Mouse (Mus musculus): ENCODE results near the gene Arntl. TPM values are rescaled to one million over a fixed set of nuclear protein-coding genes. Genes with fewer than 3 reads are reported as not detected.

Arntl gene
- polyA plus RNA-seq, 1 experiment from 2014 or later, result 6.2 TPM

GRCm38 (mm10) chr7:113188091-113188490 lies 19.2 kb upstream of the Arntl start:
- H3K27ac ChIP-seq (replicated peaks), result no peak overlapping the region
- WGBS, result 51% methylated on average over 2 of the region's 2 CpGs
- H3K9ac ChIP-seq, result no peak overlapping the region
- H3K27me3 ChIP-seq (replicated peaks), result no peaks in the 10 kb centered on the region
- no peaks in the 10 kb centered on the region for H3K36me3 ChIP-seq
- no peak overlapping the region for H3K4me2 ChIP-seq
- no peak overlapping the region for H3K4me3 ChIP-seq
- no peak for ATAC-seq (ENCODE audit: extremely low read depth, insufficient number of reproducible peaks, low FRiP score, low TSS enrichment)
- H3K9me3 ChIP-seq, result 0 out of 2 replicates have a peak, but pooled peaks cover 5% of the 10 kb centered on the region
- peaks cover 14% of the 10 kb centered on the region for H3K4me1 ChIP-seq

- H3K27ac ChIP-seq (replicated peaks), result no peak overlapping the region
- 64% methylated on average over 9 of the region's 9 CpGs for WGBS
- no peaks in the 10 kb centered on the region for H3K27me3 ChIP-seq (replicated peaks)
- no peak overlapping the region for H3K4me3 ChIP-seq
- no peak overlapping the region for H3K4me2 ChIP-seq
- 0 out of 2 replicates have a peak, but pooled peaks cover 5% of the 10 kb centered on the region for H3K9me3 ChIP-seq
- no peak overlapping the region for H3K9ac ChIP-seq
- no peak for ATAC-seq (ENCODE audit: extremely low read depth, insufficient number of reproducible peaks, low FRiP score, low TSS enrichment)
- H3K4me1 ChIP-seq, result peaks cover 15% of the 10 kb centered on the region
- H3K36me3 ChIP-seq, result no peaks in the 10 kb centered on the region
These were observed 18.7 kb upstream of the Arntl start for GRCm38 (mm10) chr7:113188566-113188965.

DNA sequence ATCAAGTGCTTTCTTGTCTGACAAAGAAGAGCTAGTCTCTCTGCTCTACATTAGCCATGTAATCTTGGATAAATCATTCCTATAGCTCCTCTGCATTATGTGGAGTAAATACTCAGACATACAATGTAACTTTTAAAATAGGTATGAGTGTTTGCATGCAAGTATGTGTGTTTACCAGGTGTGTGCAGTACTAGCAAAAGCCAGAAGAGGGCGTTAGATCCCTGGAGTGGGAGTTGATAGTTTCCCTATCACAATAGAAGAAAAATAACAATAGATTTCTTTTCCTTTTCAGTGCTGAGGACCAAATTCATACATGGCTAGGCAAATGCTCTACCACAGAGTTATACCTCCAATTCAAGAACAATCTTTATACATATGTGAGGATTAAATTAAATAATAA lies 15.5 kb upstream of the Arntl start:
- Histone ChIP-seq H3K27me3 (replicated peaks) (no peaks in the 10 kb centered on the region), H3K4me1 (peaks cover 6% of the 10 kb centered on the region; the same call in 1 of the 2 replicates), H3K4me3 (no peak overlapping the region), H3K27ac (replicated peaks) (no peak overlapping the region), H3K9ac (no peak overlapping the region), H3K9me3 (0 out of 2 replicates have a peak, but pooled peaks cover 5% of the 10 kb centered on the region), H3K36me3 (no peaks in the 10 kb centered on the region), H3K4me2 (no peak overlapping the region)
- WGBS, result 38% methylated on average over 1 of the region's 1 CpGs
- no peak for ATAC-seq (ENCODE audit: extremely low read depth, insufficient number of reproducible peaks, low FRiP score, low TSS enrichment)

DNA sequence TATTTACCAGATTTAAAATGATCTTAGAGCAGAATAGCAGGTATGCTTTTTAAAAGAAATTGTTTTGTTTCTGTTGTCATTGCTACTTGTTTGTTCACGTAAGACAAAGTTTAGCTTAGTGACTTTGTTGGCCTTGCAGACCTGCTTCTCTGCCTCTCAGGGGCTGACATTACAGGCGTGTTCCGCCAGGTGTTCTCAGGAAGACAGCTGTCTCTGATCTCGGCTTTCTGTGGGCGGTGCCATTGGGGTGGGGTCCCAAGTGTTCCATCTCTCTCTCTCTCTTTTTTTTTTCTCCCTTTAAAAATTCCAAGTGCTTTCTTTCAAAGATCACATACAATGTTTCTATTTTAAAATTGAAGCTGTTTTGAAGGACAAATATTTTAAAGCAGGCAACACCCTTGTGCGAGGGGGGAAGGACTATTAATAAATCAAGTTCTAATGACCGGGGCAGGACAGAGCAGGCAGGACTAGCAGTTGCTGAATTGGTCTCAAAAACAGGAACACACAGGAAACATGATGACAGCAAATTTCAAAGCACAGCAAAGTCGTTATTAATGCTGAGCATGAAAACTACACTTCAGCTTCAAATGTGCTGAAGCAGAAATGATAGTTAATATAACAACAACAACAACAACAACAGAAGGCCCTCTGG lies 14.4 kb upstream of the Arntl start:
- H3K27ac ChIP-seq (replicated peaks), result no peak overlapping the region
- no peak overlapping the region for H3K4me3 ChIP-seq
- 0 out of 2 replicates have a peak, but pooled peaks cover 5% of the 10 kb centered on the region for H3K9me3 ChIP-seq
- no peaks in the 10 kb centered on the region for H3K36me3 ChIP-seq
- H3K4me1 ChIP-seq, result peaks cover 13% of the 10 kb centered on the region
- 46% methylated on average over 8 of the region's 8 CpGs for WGBS
- no peak overlapping the region for H3K9ac ChIP-seq
- ATAC-seq (ENCODE audit: extremely low read depth, insufficient number of reproducible peaks, low FRiP score, low TSS enrichment), result no peak
- no peaks in the 10 kb centered on the region for H3K27me3 ChIP-seq (replicated peaks)
- H3K4me2 ChIP-seq, result no peak overlapping the region

GRCm38 (mm10) chr7:113193872-113194271 lies 13.4 kb upstream of the Arntl start:
- H3K4me3 ChIP-seq, result no peak overlapping the region
- no peaks in the 10 kb centered on the region for H3K27me3 ChIP-seq (replicated peaks)
- 0 out of 2 replicates have a peak, but pooled peaks cover 5% of the 10 kb centered on the region for H3K9me3 ChIP-seq
- peaks cover 13% of the 10 kb centered on the region for H3K4me1 ChIP-seq
- H3K27ac ChIP-seq (replicated peaks), result no peak overlapping the region
- no peak overlapping the region for H3K9ac ChIP-seq
- no peak overlapping the region for H3K4me2 ChIP-seq
- H3K36me3 ChIP-seq, result no peaks in the 10 kb centered on the region
- ATAC-seq (ENCODE audit: extremely low read depth, insufficient number of reproducible peaks, low FRiP score, low TSS enrichment), result no peak

- no peaks in the 10 kb centered on the region for H3K36me3 ChIP-seq
- H3K9me3 ChIP-seq, result 0 out of 2 replicates have a peak, but pooled peaks cover 5% of the 10 kb centered on the region
- H3K4me2 ChIP-seq, result no peak overlapping the region
- 59% methylated on average over 2 of the region's 2 CpGs for WGBS
- no peak overlapping the region for H3K9ac ChIP-seq
- no peak overlapping the region for H3K4me3 ChIP-seq
- H3K27ac ChIP-seq (replicated peaks), result no peak overlapping the region
- H3K4me1 ChIP-seq, result peaks cover 13% of the 10 kb centered on the region
- H3K27me3 ChIP-seq (replicated peaks), result no peaks in the 10 kb centered on the region
- no peak for ATAC-seq (ENCODE audit: extremely low read depth, insufficient number of reproducible peaks, low FRiP score, low TSS enrichment)
These were observed 12.0 kb upstream of the Arntl start for GRCm38 (mm10) chr7:113195271-113195670.

GRCm38 (mm10) chr7:113196171-113196570 lies 11.1 kb upstream of the Arntl start:
- Histone ChIP-seq H3K9ac (no peak overlapping the region), H3K4me3 (no peak overlapping the region), H3K9me3 (0 out of 2 replicates have a peak, but pooled peaks cover under 1% of the 10 kb centered on the region), H3K4me1 (peaks cover 13% of the 10 kb centered on the region), H3K4me2 (no peak overlapping the region), H3K36me3 (no peaks in the 10 kb centered on the region), H3K27ac (replicated peaks) (no peak overlapping the region), H3K27me3 (replicated peaks) (no peaks in the 10 kb centered on the region)
- 72% methylated on average over 3 of the region's 3 CpGs for WGBS
- ATAC-seq (ENCODE audit: extremely low read depth, insufficient number of reproducible peaks, low FRiP score, low TSS enrichment), result no peak

GRCm38 (mm10) chr7:113197161-113197775 lies 10.0 kb upstream of the Arntl start:
- H3K27me3 ChIP-seq (replicated peaks), result 0 out of 2 replicates have a peak, but pooled peaks cover 1% of the 10 kb centered on the region
- H3K4me1 ChIP-seq, result peaks cover 13% of the 10 kb centered on the region
- H3K4me3 ChIP-seq, result no peak overlapping the region
- H3K27ac ChIP-seq (replicated peaks), result no peak overlapping the region
- ATAC-seq (ENCODE audit: extremely low read depth, insufficient number of reproducible peaks, low FRiP score, low TSS enrichment), result no peak
- 0 out of 2 replicates have a peak overlapping the region, but pooled peaks have one; percentile 19 for H3K9ac ChIP-seq
- H3K4me2 ChIP-seq, result peak overlapping the region; percentile 19; the same call in 1 of the 2 replicates
- H3K9me3 ChIP-seq, result no peaks in the 10 kb centered on the region
- no peaks in the 10 kb centered on the region for H3K36me3 ChIP-seq
- 37% methylated on average over 10 of the region's 10 CpGs for WGBS

DNA sequence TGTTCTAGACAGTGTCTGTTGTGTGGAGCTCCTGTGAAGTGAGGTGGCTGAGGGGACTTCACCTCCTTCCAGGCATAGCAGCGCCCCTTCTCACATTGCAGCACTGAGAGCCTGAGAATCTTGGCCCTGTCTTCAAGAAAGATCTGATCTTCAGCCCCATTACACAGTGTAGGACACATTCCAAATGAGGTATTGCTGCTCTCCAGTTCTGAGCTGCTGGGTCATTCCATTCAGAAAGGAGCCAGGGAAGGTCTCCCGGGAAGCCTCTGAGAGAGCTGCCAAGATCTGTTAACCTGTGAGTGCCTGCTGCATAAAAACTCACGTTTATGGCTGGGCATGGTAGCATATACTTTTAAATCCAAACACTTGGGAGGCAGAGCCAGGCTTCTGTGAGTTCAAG lies 5.7 kb upstream of the Arntl start:
- H3K4me2 ChIP-seq, result no peak overlapping the region
- H3K27me3 ChIP-seq (replicated peaks), result peaks cover 36% of the 10 kb centered on the region
- no peak for ATAC-seq (ENCODE audit: extremely low read depth, insufficient number of reproducible peaks, low FRiP score, low TSS enrichment)
- WGBS, result 30% methylated on average over 3 of the region's 3 CpGs
- H3K27ac ChIP-seq (replicated peaks), result no peak overlapping the region
- peaks cover 13% of the 10 kb centered on the region for H3K4me1 ChIP-seq
- H3K9ac ChIP-seq, result no peak overlapping the region
- no peaks in the 10 kb centered on the region for H3K36me3 ChIP-seq
- no peak overlapping the region for H3K4me3 ChIP-seq
- H3K9me3 ChIP-seq, result no peaks in the 10 kb centered on the region

GRCm38 (mm10) chr7:113207471-113208387 lies 464 bp downstream of the Arntl start:
- Histone ChIP-seq H3K27me3 (replicated peaks) (peaks cover 74% of the 10 kb centered on the region), H3K36me3 (no peaks in the 10 kb centered on the region), H3K9me3 (no peaks in the 10 kb centered on the region), H3K27ac (replicated peaks) (peak overlapping the region; percentile 77), H3K4me1 (peaks cover 24% of the 10 kb centered on the region), H3K4me2 (peak overlapping the region; percentile 95), H3K4me3 (peak overlapping the region; percentile 93), H3K9ac (peak overlapping the region; percentile 89)
- WGBS, result under 1% methylated on average over 98 of the region's 98 CpGs
- peak; percentile 53 for ATAC-seq (ENCODE audit: extremely low read depth, insufficient number of reproducible peaks, low FRiP score, low TSS enrichment)

DNA sequence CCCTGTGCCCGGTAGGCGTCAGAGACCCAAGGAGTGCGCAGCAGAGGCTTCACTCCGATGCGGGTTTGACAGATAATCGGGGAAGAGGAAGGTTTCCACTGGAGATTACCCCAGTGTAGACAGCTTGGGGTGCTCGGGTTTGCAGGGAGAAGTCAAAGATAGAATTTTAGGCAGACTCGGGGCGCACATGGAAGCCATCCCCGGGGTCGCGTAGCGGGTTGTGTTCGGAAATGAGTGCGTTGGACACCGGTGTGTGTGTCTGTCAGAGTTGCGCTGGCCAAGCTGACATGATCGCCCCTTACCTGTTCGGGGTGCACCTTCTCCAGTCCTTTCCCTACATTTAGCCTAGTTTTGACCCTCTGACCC lies 1.1 kb downstream of the Arntl start:
- 5% methylated on average over 19 of the region's 19 CpGs for WGBS
- Histone ChIP-seq H3K36me3 (no peaks in the 10 kb centered on the region), H3K27me3 (replicated peaks) (peaks cover 67% of the 10 kb centered on the region)

More for the DNA sequence above, 1.1 kb downstream of the Arntl start:
- no peak overlapping the region for H3K27ac ChIP-seq (replicated peaks)
- peak overlapping the region; percentile 93 for H3K4me3 ChIP-seq
- ATAC-seq (ENCODE audit: extremely low read depth, insufficient number of reproducible peaks, low FRiP score, low TSS enrichment), result no peak
- no peaks in the 10 kb centered on the region for H3K9me3 ChIP-seq
- H3K4me1 ChIP-seq, result peaks cover 24% of the 10 kb centered on the region
- peak overlapping the region; percentile 95 for H3K4me2 ChIP-seq
- peak overlapping the region; percentile 89 for H3K9ac ChIP-seq
